Mouse (Mus musculus): ENCODE measurements around the gene Tmed6.

DNA sequence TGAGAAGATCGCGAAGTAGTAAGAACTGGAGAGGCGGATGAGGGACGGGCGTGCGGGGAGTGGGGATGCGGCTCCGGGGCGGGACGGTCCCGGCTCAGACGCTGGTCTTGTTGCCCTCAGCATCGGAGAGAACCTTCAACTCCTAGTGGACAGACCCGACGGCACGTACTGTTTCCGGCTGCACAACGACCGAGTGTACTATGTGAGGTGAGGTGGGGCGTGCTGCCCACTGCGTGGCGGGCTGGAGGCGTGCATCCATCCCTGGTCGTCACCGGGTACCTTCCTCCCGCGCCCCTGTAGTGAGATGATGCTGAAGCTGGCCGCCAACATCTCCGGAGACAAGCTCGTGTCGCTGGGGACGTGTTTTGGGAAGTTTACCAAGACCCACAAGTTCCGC lies 8.5 kb downstream of the Tmed6 start:
- TF ChIP-seq CTCF (IDR thresholded peaks at IDR 0.05; ENCODE audit: borderline replicate concordance, control insufficient read depth, extremely low read depth, insufficient read depth, low read length, poor library complexity), result 0 out of 2 replicates have a peak, but pooled peaks have one; percentile 5
- TF ChIP-seq POLR2A (IDR thresholded peaks at IDR 0.05; ENCODE audit: control insufficient read depth, extremely low read depth, insufficient read depth, low read length, poor library complexity), result no peak

All from thymus, adult 2 months (tissue).